Mouse (Mus musculus) liver, embryonic 15.5 days (tissue): ENCODE measurements around the gene Fggy. TPM values are rescaled to one million over a fixed set of nuclear protein-coding genes. Genes with fewer than 3 reads are reported as not detected.

Source experiments
- ATAC-seq: fragments of 200-750 bp; cut with Nextera tagmentation; 2 replicates; pipeline ENCODE4 v1.8.0; 2017; ENCODE audit warnings: moderate number of reproducible peaks, mild to moderate bottlenecking, moderate library complexity; ENCODE audit not compliant: insufficient read depth
- H3K27ac ChIP-seq: fragments of 300-500 bp; sonication (generic); replicated peaks from 2 replicates; pipeline ENCODE4 v1.5.1; 2015; ENCODE audit warnings: mild to moderate bottlenecking, inconsistent platforms
- H3K27me3 ChIP-seq: fragments of 300-500 bp; sonication (generic); 2 replicates; pipeline ENCODE4 v1.6.1; 2015; ENCODE audit warnings: mild to moderate bottlenecking, inconsistent platforms
- H3K36me3 ChIP-seq: fragments of 300-500 bp; sonication (generic); replicated peaks from 2 replicates; pipeline ENCODE4 v1.6.1; 2015; ENCODE audit warnings: moderate library complexity, mild to moderate bottlenecking, inconsistent platforms
- H3K4me1 ChIP-seq: fragments of 300-500 bp; sonication (generic); replicated peaks from 2 replicates; pipeline ENCODE4 v1.6.1; 2015; ENCODE audit warnings: inconsistent platforms
- H3K4me2 ChIP-seq: fragments of 300-500 bp; sonication (generic); 2 replicates; pipeline ENCODE4 v1.6.1; 2015; ENCODE audit warnings: moderate library complexity, mild to moderate bottlenecking, inconsistent platforms
- H3K4me3 ChIP-seq: fragments of 300-500 bp; sonication (generic); replicated peaks from 2 replicates; pipeline ENCODE4 v1.5.1; 2015; ENCODE audit warnings: mild to moderate bottlenecking, inconsistent platforms
- H3K9ac ChIP-seq: fragments of 300-500 bp; sonication (generic); 2 replicates; pipeline ENCODE4 v1.6.1; 2015; ENCODE audit warnings: moderate library complexity, mild to moderate bottlenecking, inconsistent platforms
- H3K9me3 ChIP-seq: fragments of 300-500 bp; sonication (generic); replicated peaks from 2 replicates; pipeline ENCODE4 v1.6.1; 2016; ENCODE audit warnings: inconsistent platforms
- WGBS: fragments of 180-500 bp; shearing (Covaris S2); methylation state at CpG from one replicate; pipeline ENCODE4 v1.1.7; 2015; ENCODE audit warnings: mixed read lengths; ENCODE audit not compliant: insufficient replicate concordance; 5-methylcytosine and 5-hydroxymethylcytosine counted together
- polyA plus RNA-seq: library from polyadenylated mRNA; unstranded; fragments of >200 nt; fragmentation: Nextera tagmentation; extraction: Ambion mirVana; gene quantifications from 2 replicates; pipeline ENCODE4 v1.2.1, GENCODE M21; 2015

The Fggy gene
- polyA plus RNA-seq, 1 experiment from 2014 or later: 31.6 TPM

GRCm38 (mm10) chr4:95938701-95939100 lies 381.4 kb downstream of the Fggy start:
- Histone ChIP-seq H3K4me3 (no peak overlapping the region), H3K9me3 (no peaks in the 10 kb centered on the region), H3K36me3 (no peaks in the 10 kb centered on the region), H3K9ac (no peak overlapping the region), H3K27ac (no peak overlapping the region), H3K4me1 (no peaks in the 10 kb centered on the region), H3K4me2 (no peak overlapping the region), H3K27me3 (no peaks in the 10 kb centered on the region)
- 67% methylated on average over 3 of the region's 3 CpGs for WGBS
- no peak for ATAC-seq

- no peak overlapping the region for H3K4me2 ChIP-seq
- 47% methylated on average over 1 of the region's 1 CpGs for WGBS
- H3K9me3 ChIP-seq: no peaks in the 10 kb centered on the region
- ATAC-seq: no peak
- H3K9ac ChIP-seq: no peak overlapping the region
- H3K4me3 ChIP-seq: no peak overlapping the region
- no peaks in the 10 kb centered on the region for H3K4me1 ChIP-seq
- H3K27ac ChIP-seq: no peak overlapping the region
- H3K36me3 ChIP-seq: no peaks in the 10 kb centered on the region
- no peaks in the 10 kb centered on the region for H3K27me3 ChIP-seq
Measured at GRCm38 (mm10) chr4:95947896-95948295, 390.6 kb downstream of the Fggy start.

- ATAC-seq: no peak
- no peak overlapping the region for H3K9ac ChIP-seq
- H3K9me3 ChIP-seq: no peaks in the 10 kb centered on the region
- H3K36me3 ChIP-seq: no peaks in the 10 kb centered on the region
- no peak overlapping the region for H3K27ac ChIP-seq
- H3K27me3 ChIP-seq: no peaks in the 10 kb centered on the region
- no peaks in the 10 kb centered on the region for H3K4me1 ChIP-seq
- no peak overlapping the region for H3K4me2 ChIP-seq
- H3K4me3 ChIP-seq: no peak overlapping the region
Measured at GRCm38 (mm10) chr4:95953328-95953727, 396.0 kb downstream of the Fggy start.

- no peaks in the 10 kb centered on the region for H3K36me3 ChIP-seq
- peaks cover 13% of the 10 kb centered on the region for H3K4me1 ChIP-seq
- peak; percentile 99 for ATAC-seq
- peaks cover 9% of the 10 kb centered on the region for H3K27me3 ChIP-seq
- under 1% methylated on average over 82 of the region's 82 CpGs for WGBS
- H3K9ac ChIP-seq: peak within 1 kb of the TSS; percentile 32
- peak within 1 kb of the TSS; percentile 62 for H3K4me3 ChIP-seq
- peak within 1 kb of the TSS; percentile 74 for H3K4me2 ChIP-seq
- peak within 1 kb of the TSS; percentile 41; the same call in 1 of the 2 replicates for H3K27ac ChIP-seq
- no peaks in the 10 kb centered on the region for H3K9me3 ChIP-seq
Measured at GRCm38 (mm10) chr4:95966928-95967724, 409.8 kb downstream of the Fggy start, which contains the start of gene Hook1. Hook1 (plus strand) TSS chr4:95967240.
